Mouse (Mus musculus): ENCODE results near the gene Msh2.
"Not testable (repeated sequence)": the region's sequence is repeated elsewhere in the genome, so short reads cannot be mapped to it uniquely, and the experiment has no call there.

Gene Msh2

GRCm38 (mm10) chr17:87671890-87672660, at the start of gene Msh2:
TSS of gene Msh2 (plus strand) at chr17:87672330.
- DNase-seq (ENCODE audit: low spot score in 2 of 2): peak; percentile 94 to 99

DNA sequence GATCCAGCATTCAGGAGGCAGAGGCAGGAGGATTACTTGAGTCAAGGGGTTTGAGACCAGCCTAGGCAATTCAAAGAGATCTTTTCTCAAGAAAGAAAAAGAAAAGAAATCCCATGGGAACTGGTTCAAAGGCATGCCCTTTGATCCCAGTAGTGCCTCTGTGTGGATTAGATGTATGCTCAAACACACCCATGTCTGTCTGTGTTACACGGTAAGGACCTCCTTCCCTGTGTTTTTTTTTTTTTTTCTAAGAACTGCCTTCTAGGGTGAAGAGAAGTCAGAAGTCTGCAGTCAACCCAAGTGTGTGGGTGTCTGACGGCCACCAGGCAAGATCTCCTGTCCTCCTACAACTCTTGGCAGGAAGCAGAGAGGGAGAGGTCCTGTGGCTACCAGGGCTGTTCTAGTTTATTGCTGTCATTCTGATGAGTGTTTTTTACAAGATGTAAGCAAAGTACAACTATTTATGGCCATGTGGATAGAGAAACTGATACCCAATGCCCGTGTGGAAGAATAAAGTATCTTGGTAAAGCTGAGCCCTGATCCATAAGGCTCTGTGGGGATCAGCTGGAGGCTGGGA, 46.5 kb upstream of the Msh2 start:
- DNase-seq (ENCODE audit: low spot score in 2 of 2): no peak

- no peak for DNase-seq (ENCODE audit: low spot score in 2 of 2)
These were observed 44.0 kb upstream of the Msh2 start for GRCm38 (mm10) chr17:87628144-87628543.

- DNase-seq (ENCODE audit: low spot score in 2 of 2): no peak
These were observed 43.4 kb upstream of the Msh2 start for GRCm38 (mm10) chr17:87628706-87629105.

GRCm38 (mm10) chr17:87637056-87637389, 35.1 kb upstream of the Msh2 start:
- no peak for DNase-seq (ENCODE audit: low spot score in 2 of 2)

- DNase-seq (ENCODE audit: low spot score in 2 of 2): no peak
These were observed 32.9 kb upstream of the Msh2 start for GRCm38 (mm10) chr17:87639242-87639641.

DNA sequence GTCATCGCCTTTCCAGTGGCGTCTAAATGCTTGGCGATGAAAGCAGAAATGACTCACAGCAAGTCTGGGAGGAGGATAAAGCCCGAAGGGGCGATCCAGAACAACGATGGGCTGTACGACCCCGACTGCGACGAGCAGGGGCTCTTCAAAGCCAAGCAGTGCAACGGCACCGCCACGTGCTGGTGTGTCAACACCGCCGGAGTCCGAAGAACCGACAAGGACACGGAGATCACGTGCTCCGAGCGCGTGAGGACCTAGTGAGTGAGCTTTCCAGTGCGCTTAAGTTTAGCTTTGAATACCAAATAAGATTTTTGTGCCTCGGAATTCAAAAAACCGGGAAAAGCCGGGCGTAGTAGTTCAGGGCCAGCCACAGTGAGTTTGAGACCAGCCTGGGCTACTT, 31.9 kb upstream of the Msh2 start:
- DNase-seq (ENCODE audit: low spot score in 2 of 2): no peak

- DNase-seq (ENCODE audit: low spot score in 2 of 2): no peak
These were observed 31.1 kb upstream of the Msh2 start for GRCm38 (mm10) chr17:87641006-87641405.

DNA sequence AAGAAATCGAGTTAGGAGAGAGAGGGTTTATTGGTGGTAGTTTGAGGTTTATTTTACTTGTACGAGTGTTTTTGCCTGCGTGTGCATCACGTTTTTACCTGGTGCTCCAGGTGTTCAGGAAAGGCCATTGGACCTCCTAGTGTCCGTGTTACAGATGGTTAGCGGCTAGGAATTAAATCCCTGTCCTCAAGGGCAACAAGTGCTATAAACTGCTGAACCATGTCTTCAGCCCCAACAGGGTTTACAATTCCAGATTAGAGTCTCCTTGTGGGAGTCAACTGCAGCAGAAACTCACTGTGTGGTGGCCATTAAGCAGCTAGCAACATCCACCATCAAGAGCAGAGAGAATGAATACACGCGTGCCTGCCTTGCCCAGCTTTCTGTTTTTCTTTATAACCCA, 29.4 kb upstream of the Msh2 start:
- DNase-seq (ENCODE audit: low spot score in 2 of 2): no peak

- not testable (repeated sequence) for DNase-seq (ENCODE audit: low spot score in 2 of 2)
These were observed 16.5 kb upstream of the Msh2 start for GRCm38 (mm10) chr17:87655616-87656015.

- DNase-seq (ENCODE audit: low spot score in 2 of 2): not testable (repeated sequence)
These were observed 10.1 kb upstream of the Msh2 start for GRCm38 (mm10) chr17:87661958-87662573.

- no peak for DNase-seq (ENCODE audit: low spot score in 2 of 2)
These were observed 7.9 kb upstream of the Msh2 start for GRCm38 (mm10) chr17:87664238-87664637.

- DNase-seq (ENCODE audit: low spot score in 2 of 2): peak; percentile 29 to 57
These were observed 6.9 kb upstream of the Msh2 start for GRCm38 (mm10) chr17:87665066-87665822.

DNA sequence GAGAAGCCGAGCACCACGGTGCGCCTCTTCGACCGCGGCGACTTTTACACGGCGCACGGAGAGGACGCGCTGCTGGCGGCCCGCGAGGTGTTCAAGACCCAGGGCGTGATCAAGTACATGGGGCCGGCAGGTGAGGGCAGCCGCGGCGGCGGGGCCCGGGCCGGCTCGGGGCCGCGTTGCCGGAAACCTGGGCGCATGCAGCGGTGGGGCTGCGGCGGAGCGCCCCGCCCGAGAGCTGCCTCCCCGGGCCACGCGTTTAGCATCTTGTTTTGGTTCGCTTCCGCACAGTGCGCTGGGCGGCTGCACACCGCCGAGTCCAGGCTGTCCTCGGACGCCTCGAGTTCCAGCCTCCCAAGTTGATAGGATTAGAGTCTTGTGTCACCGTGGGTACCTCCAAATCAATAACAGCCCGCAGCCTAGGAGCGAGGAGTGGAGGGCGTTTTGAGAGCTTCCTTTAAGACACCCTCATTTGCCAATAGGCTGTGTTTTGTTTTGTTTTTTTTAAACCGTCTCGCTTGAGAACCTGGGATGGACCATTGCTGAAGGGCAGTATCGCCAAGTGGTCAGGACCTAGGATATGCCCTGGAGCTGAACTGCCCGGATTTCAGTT, 652 bp downstream of the Msh2 start:
- no peak for DNase-seq (ENCODE audit: low spot score in 2 of 2)

DNA sequence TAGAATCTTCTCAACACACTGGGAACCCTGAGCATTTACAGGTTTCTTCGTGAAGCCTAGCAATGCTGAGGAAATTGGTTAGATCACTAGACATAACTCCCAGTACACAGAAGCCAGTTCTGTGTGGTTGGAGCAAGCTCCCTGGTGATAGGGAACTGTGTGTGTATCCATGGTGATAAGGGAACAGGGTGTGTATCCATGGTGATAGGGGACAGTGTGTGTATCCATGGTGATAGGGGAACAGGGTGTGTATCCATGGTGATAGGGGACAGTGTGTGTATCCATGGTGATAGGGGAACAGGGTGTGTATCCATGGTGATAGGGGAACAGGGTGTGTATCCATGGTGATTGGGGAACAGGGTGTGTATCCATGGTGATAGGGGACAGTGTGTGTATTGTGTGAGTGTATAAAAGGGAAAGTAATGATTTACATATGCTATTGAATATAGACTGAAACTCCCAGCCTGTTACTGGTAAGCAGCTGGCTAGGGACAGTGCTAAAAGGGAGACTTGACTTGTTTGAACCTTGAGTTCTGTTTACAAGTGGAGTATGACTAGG, 4.9 kb downstream of the Msh2 start:
- not testable (repeated sequence) for DNase-seq (ENCODE audit: low spot score in 2 of 2)

GRCm38 (mm10) chr17:87677656-87678055, 5.5 kb downstream of the Msh2 start:
- DNase-seq (ENCODE audit: low spot score in 2 of 2): no peak

DNA sequence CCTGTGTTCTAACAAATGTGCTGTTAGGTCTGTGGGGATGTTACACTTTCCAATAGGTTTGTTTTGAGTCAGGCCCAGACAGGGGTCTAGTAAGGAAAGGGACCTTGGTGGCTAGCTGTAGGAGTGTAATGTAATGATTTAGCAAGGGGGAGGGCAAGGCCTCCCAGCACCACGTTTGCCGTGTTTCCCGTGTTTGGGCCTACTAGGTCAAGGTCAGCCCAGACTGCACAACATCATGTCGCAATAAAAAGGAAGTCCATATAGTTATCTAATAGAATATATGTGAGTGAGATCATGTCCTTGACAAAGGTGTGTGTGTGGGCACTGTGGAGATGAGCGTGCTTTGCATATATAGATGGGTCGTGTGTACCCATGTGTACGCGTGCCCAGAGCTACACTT, 17.1 kb downstream of the Msh2 start:
- no peak for DNase-seq (ENCODE audit: low spot score in 2 of 2)

DNA sequence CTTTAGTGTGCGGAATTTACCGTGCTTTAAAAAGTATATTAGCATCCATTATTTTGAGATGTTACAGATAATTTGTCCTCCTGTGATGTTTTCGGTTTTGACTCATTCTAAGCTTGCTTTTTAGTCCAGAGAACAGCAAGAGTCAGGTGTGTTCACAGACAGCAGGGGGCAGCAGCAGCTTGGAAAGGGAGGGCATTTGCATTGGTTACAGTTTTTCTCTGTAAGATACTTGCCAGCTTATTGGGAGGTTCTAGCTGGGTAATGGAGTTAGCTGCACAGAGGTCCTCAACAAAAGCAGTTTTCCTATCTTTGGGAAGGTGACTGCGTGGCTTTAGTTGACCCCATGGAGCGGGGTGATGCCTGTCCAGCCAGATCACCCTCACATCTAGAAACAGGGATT, 19.8 kb downstream of the Msh2 start:
- peak; percentile 45 to 59 for DNase-seq (ENCODE audit: low spot score in 2 of 2)

- no peak for DNase-seq (ENCODE audit: low spot score in 2 of 2)
These were observed 23.8 kb downstream of the Msh2 start for GRCm38 (mm10) chr17:87695874-87696465.

GRCm38 (mm10) chr17:87696814-87697213, 24.7 kb downstream of the Msh2 start:
- no peak for DNase-seq (ENCODE audit: low spot score in 2 of 2)

Measured in cerebellum, postnatal 4 days (tissue).